Mouse (Mus musculus) heart, adult 2 months (tissue): ENCODE results near the gene Papss2. TPM values are rescaled to one million over a fixed set of nuclear protein-coding genes. Genes with fewer than 3 reads are reported as not detected.
A peak's percentile ranks its signal among the peaks of the same experiment; 100 is the strongest.

Source experiments
- DNase-seq, 2 experiments: peaks; one replicate each; pipeline ENCODE4 v3.0.0; 2021
- H3K27ac ChIP-seq: fragments of 200-600 bp; 2 replicates; pipeline ENCODE4 v1.8.1; 2022
- H3K27me3 ChIP-seq: fragments of 200-500 bp; 2 replicates; pipeline ENCODE4 v1.6.1; 2012; ENCODE audit warnings: mild to moderate bottlenecking, low read length, inconsistent platforms, mixed read lengths; ENCODE audit not compliant: control insufficient read depth, insufficient read depth
- H3K36me3 ChIP-seq: fragments of 200-500 bp; 2 replicates; pipeline ENCODE4 v1.6.1; 2012; ENCODE audit warnings: low read length, inconsistent platforms; ENCODE audit not compliant: control insufficient read depth, insufficient read depth
- H3K4me1 ChIP-seq: fragments of 200-500 bp; 2 replicates; pipeline ENCODE4 v1.6.1; 2011; ENCODE audit warnings: low read length; ENCODE audit not compliant: control insufficient read depth, insufficient read depth
- H3K4me3 ChIP-seq: fragments of 200-600 bp; 2 replicates; pipeline ENCODE4 v1.8.1; 2022
- H3K79me2 ChIP-seq: fragments of 200-500 bp; replicated peaks from 2 replicates; pipeline ENCODE4 v1.6.1; 2012; ENCODE audit warnings: mild to moderate bottlenecking, inconsistent platforms, low read length, moderate library complexity, mixed read lengths; ENCODE audit not compliant: control insufficient read depth, insufficient read depth
- H3K9ac ChIP-seq: fragments of 200-500 bp; 2 replicates; pipeline ENCODE4 v1.6.1; 2012; ENCODE audit warnings: low read depth, mild to moderate bottlenecking, control low read depth, inconsistent platforms, low read length, mixed read lengths
- CTCF ChIP-seq: fragments of 200-600 bp; IDR thresholded peaks from 2 replicates; pipeline ENCODE4 v1.8.1; 2022; ENCODE audit warnings: antibody characterized with exemption, mild to moderate bottlenecking, moderate library complexity
- EP300 ChIP-seq: fragments of 200-500 bp; IDR thresholded peaks from 2 replicates; pipeline ENCODE4 v1.6.1; 2011; ENCODE audit warnings: low read depth, low read length, control low read depth; ENCODE audit not compliant: insufficient read depth
- POLR2A ChIP-seq: fragments of 200-500 bp; IDR thresholded peaks from 2 replicates; pipeline ENCODE4 v1.6.1; 2011; ENCODE audit warnings: mild to moderate bottlenecking, low read depth, low read length, control low read depth; ENCODE audit not compliant: insufficient read depth
- WGBS: fragments of 180-500 bp; shearing (Covaris S2); methylation state at CpG from one replicate; pipeline ENCODE4 v1.1.7; 2018; 5-methylcytosine and 5-hydroxymethylcytosine counted together
- intact Hi-C: fragments of 180-260 bp; cut with DNase I; formaldehyde crosslinking; loops from one replicate; pipeline ENCODE4 v1.15.1; 2025
- polyA plus RNA-seq: library from polyadenylated mRNA; depleted of rRNA; stranded (reverse); fragments of >200 nt; gene quantifications from 2 replicates; pipeline ENCODE4 v1.2.3, GENCODE M21; 2012; rRNA removed
- total RNA-seq, 2 experiments: library from RNA; stranded (reverse); gene quantifications; 2 replicates each; pipeline ENCODE4 v1.2.3; 2021

Gene Papss2
- total and polyA plus RNA-seq, 3 experiments, result 6.2 to 14.0 (median 12.2) TPM

DNA sequence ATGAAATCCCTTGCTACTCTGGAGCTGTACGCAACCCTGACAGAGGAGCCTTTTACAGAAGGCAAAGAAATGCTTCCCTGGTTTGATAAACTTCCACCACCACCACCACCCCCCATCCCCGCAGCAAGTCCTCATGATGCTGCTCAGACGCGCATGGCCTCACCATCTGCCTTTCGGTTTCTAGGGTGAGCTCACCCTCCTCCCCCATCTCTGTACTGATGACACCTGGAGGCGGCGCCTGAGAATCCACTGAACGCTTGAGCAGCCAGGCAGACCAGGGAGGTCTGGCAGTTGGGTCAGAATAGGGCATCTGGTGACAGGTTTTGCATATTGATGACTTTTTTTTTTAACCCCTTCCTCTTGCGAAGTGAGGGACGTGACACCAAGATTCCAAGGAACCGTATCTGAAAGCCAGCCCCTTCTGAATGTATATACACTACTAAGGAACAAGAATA, 117.0 kb downstream of the Papss2 start:
- H3K9ac ChIP-seq, result peak overlapping the region; percentile 49
- H3K79me2 ChIP-seq, result no peaks in the 10 kb centered on the region
- intact Hi-C loops, result loop anchor here (2.0 kb wide), 1 partner anchor 242 kb away; no protein-coding TSS in a partner anchor
- TF ChIP-seq EP300 (no peak), CTCF (peak; percentile 39)
- H3K27me3 ChIP-seq, result no peaks in the 10 kb centered on the region
- peak overlapping the region; percentile 93 for H3K27ac ChIP-seq
- WGBS, result 2% methylated on average over 11 of the region's 11 CpGs
- peaks cover 4% of the 10 kb centered on the region for H3K4me1 ChIP-seq
- H3K4me3 ChIP-seq, result peak overlapping the region; percentile 95
- DNase-seq, result peak; percentile 70 to 80
- no peaks in the 10 kb centered on the region; the same call in 1 of the 2 replicates for H3K36me3 ChIP-seq

DNA sequence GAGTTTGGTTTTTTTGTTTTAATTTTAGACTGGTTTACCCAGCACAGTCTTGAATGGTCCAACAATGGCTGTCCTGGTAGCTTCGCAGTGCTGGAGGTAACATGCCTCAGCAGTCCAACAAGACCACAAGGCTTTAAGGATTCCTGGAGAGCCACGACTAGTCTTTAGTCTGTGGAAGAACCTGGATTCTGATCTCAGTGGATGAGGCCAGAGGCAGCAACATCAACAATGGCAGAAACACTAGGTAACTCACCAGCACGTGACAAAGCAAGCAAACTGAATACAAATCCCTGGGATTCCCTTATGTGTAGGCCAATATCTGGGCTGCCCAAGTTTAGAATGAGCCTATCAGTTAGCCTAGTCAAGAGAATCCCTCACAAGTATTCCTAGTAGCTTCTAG, 117.9 kb downstream of the Papss2 start:
- Histone ChIP-seq H3K79me2 (no peaks in the 10 kb centered on the region), H3K4me1 (peaks cover 4% of the 10 kb centered on the region), H3K9ac (no peak overlapping the region), H3K4me3 (no peak overlapping the region), H3K27me3 (no peaks in the 10 kb centered on the region), H3K36me3 (no peaks in the 10 kb centered on the region; the same call in 1 of the 2 replicates), H3K27ac (no peak overlapping the region)
- intact Hi-C loops, result loop anchor here (2.0 kb wide), 1 partner anchor 241 kb away; no protein-coding TSS in a partner anchor
- DNase-seq, result no peak
- 85% methylated on average over 3 of the region's 3 CpGs for WGBS
- TF ChIP-seq EP300 (no peak), CTCF (no peak)

DNA sequence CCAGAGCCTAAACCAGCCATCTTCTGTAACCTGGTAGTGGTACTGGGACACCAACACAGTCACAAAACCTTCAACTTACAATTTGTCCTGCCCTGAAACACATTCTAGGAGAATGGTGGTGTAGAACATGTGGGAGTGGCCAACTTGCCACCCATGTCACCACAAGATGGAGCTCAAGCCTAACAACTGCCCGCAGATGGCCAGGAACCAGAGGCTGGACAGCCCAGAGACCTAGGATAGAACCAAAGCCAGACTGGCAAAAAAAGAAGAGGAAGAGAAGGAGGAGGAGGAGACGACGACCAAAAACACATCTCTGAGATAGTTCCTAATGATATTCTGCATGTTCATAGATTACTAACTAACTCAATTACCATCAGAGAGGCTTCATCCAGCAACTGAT, 119.6 kb downstream of the Papss2 start:
- H3K79me2 ChIP-seq, result no peaks in the 10 kb centered on the region
- H3K27ac ChIP-seq, result no peak overlapping the region
- TF ChIP-seq EP300 (peak; percentile 92), POLR2A (no peak), CTCF (peak; percentile 93)
- H3K4me3 ChIP-seq, result no peak overlapping the region
- H3K36me3 ChIP-seq, result no peaks in the 10 kb centered on the region
- WGBS, result 0% methylated on average over 3 of the region's 3 CpGs
- H3K27me3 ChIP-seq, result no peaks in the 10 kb centered on the region
- H3K4me1 ChIP-seq, result peaks cover 4% of the 10 kb centered on the region
- no peak overlapping the region for H3K9ac ChIP-seq
- DNase-seq, result peak; percentile 77 to 81
- intact Hi-C loops, result loop anchor here (1.0 to 2.0 kb wide), 3 partner anchors 40 to 651 kb away; no protein-coding TSS in a partner anchor

DNA sequence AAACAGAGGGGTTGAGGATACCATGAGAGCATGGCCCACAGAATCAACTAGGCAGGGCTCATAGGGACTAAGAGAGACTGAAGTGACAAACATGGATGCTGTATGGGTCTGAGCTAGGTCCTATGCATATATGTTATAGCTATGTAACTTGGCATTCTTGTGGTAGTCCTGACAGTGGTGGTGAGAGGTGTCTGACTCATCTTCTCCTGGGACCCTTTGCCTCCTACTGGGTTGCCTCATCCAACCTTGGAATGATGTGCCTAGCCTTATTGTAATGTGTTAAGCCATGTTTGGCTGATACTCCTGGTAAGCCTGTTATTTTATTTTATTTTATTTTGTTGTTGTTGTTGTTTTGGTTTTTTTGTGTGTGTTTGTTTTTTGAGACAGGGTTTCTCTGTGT, 120.1 kb downstream of the Papss2 start:
- no peak overlapping the region for H3K9ac ChIP-seq
- H3K4me1 ChIP-seq, result peaks cover 4% of the 10 kb centered on the region
- no peak overlapping the region for H3K27ac ChIP-seq
- no peaks in the 10 kb centered on the region for H3K79me2 ChIP-seq
- no peaks in the 10 kb centered on the region for H3K27me3 ChIP-seq
- DNase-seq, result no peak
- TF ChIP-seq CTCF, result no peak
- TF ChIP-seq POLR2A, result no peak
- no peak for TF ChIP-seq EP300
- no peak overlapping the region for H3K4me3 ChIP-seq
- intact Hi-C loops, result loop anchor here (1.0 to 2.0 kb wide), 3 partner anchors 39 to 651 kb away; no protein-coding TSS in a partner anchor
- H3K36me3 ChIP-seq, result no peaks in the 10 kb centered on the region

Other genes starting within 250 kb of the Papss2 start
- gene Sgms1, start 206.1 kb upstream of the Papss2 start, total RNA-seq, result 10 to 100 TPM; 60.5 to 62.1 TPM
- 27.0 and 42.5 TPM in 2 replicates for gene Sgms1, start 206.1 kb upstream of the Papss2 start, polyA plus RNA-seq
- 10 to 100 TPM; 27.8 to 28.9 TPM for gene Rpl9-ps6, start 129.2 kb upstream of the Papss2 start, total RNA-seq
- 7.4 and 18.5 TPM in 2 replicates for gene Rpl9-ps6, start 129.2 kb upstream of the Papss2 start, polyA plus RNA-seq
- gene Minpp1, start 110.0 kb upstream of the Papss2 start, total RNA-seq, result 10 to 100 TPM; 14.2 to 14.3 TPM
- 8.7 and 11.1 TPM in 2 replicates for gene Minpp1, start 110.0 kb upstream of the Papss2 start, polyA plus RNA-seq
- gene Atad1, start 144.0 kb downstream of the Papss2 start, total RNA-seq, result 100 to 1,000 TPM in 1 of 2 experiments, 10 to 100 TPM in 1; 82.1 to 104 TPM
- 25.2 and 52.9 TPM in 2 replicates for gene Atad1, start 144.0 kb downstream of the Papss2 start, polyA plus RNA-seq
- gene Pten, start 161.7 kb downstream of the Papss2 start, total RNA-seq, result 10 to 100 TPM; 59.7 to 67.9 TPM
- gene Pten, start 161.7 kb downstream of the Papss2 start, polyA plus RNA-seq, result 9.6 and 17.5 TPM in 2 replicates